Mouse (Mus musculus) olfactory bulb, adult 2 months (tissue): ENCODE measurements around the gene Tmbim6. TPM values are rescaled to one million over a fixed set of nuclear protein-coding genes. Genes with fewer than 3 reads are reported as not detected.

Experiments
- H3K27ac ChIP-seq: fragments of 200-500 bp; 2 replicates; pipeline ENCODE4 v1.5.1; 2012; ENCODE audit warnings: low read depth, low read length; ENCODE audit not compliant: insufficient read depth
- H3K4me1 ChIP-seq: fragments of 200-500 bp; 2 replicates; pipeline ENCODE4 v1.6.1; 2012; ENCODE audit warnings: low read length; ENCODE audit not compliant: control insufficient read depth, insufficient read depth
- H3K4me3 ChIP-seq: fragments of 200-500 bp; 2 replicates; pipeline ENCODE4 v1.5.1; 2012; ENCODE audit warnings: mild to moderate bottlenecking, low read depth, low read length, moderate library complexity; ENCODE audit not compliant: insufficient read depth
- CTCF ChIP-seq: fragments of 200-500 bp; IDR thresholded peaks from 2 replicates; pipeline ENCODE4 v1.5.1; 2012; ENCODE audit warnings: low read depth, mild to moderate bottlenecking, low read length, moderate library complexity; ENCODE audit not compliant: insufficient read depth
- POLR2A ChIP-seq: fragments of 200-500 bp; IDR thresholded peaks from 2 replicates; pipeline ENCODE4 v1.6.1; 2012; ENCODE audit warnings: mild to moderate bottlenecking, low read depth, low read length, moderate library complexity; ENCODE audit not compliant: insufficient read depth
- WGBS: fragments of 180-500 bp; shearing (Covaris S2); methylation state at CpG from one replicate; pipeline ENCODE4 v1.1.7; 2018; 5-methylcytosine and 5-hydroxymethylcytosine counted together
- polyA plus RNA-seq: library from polyadenylated mRNA; stranded (reverse); fragments of >200 nt; gene quantifications from 2 replicates; pipeline ENCODE4 v1.2.4, GENCODE M21; 2012; ENCODE audit warnings: low replicate concordance; ENCODE audit not compliant: missing spikeins, insufficient read depth, insufficient read length

Tmbim6 gene
- polyA plus RNA-seq, 1 experiment: not detected

DNA sequence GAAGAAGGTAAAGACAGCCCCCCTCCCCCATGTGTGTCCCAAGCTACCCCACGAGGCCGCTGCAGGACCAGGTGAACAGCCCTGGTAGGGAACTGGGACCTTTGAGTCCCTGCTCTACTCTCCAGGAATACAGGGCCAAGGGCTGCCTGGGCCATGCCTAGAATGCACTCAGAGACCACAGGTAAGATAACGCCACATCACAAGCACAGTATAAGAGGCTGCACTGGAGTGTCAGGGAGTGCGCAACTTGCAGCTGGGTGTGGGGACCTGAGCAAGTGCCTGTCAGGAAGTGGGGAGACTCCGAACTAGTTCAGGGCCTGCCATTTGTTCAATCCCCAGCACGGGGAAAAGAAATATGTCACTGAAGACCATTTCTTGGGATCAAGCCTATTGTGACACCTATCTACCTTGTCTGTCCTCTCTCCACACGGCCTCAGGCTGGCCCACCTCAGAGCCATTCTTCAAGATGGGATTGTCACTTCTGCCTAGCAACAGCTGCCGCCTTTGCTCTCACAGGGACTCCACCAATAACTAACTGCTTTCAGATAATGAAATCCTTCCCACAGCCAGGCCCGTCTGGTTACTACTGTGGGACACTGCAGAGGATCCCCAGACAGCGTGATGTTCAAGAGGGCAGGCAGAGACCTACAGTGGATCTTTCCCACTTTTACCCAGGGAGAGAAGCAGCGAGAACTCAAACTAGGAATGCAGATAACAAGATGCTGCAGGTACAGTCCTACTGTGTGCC lies 60.6 kb downstream of the Tmbim6 start:
- Histone ChIP-seq H3K4me3 (no peak overlapping the region), H3K27ac (no peak overlapping the region), H3K4me1 (peaks cover 51% of the 10 kb centered on the region)
- WGBS: 78% methylated on average over 11 of the region's 11 CpGs
- no peak for TF ChIP-seq POLR2A
- TF ChIP-seq CTCF: no peak

DNA sequence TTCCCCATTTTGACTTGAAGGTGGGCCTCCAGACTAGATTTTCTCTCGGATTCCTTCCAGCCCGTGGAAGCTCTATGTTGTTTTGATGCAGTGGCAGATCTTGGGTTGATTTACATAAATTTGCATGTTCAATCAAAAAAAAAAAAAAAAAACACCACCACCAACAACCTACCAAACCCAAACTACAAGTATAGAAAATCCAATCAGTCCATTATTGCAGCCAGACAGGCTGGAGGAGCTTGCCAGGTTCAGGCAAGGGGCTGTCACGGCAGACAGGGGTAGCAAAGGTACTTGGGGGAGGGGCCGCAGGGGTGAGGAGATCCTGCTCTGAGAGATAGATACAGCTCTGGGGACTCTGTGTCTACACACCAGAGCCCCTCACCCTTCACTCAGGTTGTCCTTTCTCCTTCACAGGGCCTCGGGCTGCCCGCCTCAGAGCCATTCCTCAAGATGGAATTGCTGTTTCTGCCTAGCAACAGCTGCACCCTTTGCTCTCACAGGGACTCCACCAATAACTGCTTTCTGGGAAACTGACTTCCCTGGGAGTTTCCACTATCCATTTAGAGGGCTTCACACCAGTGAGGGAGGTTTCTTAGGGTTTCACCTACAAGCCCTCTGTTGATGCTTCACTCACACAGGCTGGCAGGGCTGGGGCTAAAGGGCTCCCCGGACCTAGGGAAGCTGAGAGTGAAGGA lies 62.0 kb downstream of the Tmbim6 start:
- 59% methylated on average over 7 of the region's 7 CpGs for whole genome bisulfite sequencing
- no peak overlapping the region for H3K4me3 ChIP-seq
- TF ChIP-seq CTCF: no peak
- no peak for TF ChIP-seq POLR2A
- H3K27ac ChIP-seq: no peak overlapping the region
- H3K4me1 ChIP-seq: peaks cover 38% of the 10 kb centered on the region

DNA sequence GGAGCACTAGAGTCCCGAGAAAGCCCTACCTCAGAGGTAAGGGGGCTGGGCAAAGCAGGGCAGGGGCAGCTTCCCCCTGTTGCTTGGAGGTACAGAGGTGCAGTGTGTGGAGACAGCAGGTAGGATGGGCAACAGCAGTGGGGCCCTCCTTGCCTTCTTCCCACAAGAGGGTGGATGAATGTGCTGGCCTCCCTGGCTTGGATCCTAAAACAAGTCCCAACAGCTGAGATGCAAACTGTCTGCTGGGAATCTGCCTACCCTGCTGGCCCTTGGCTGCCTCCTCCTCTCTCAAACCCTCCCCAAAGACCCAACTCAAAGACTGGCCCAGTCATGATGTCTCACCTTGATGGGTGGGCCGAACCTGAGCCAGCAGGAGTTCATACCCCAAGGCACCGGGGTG lies 62.7 kb downstream of the Tmbim6 start:
- TF ChIP-seq POLR2A: no peak
- no peak for TF ChIP-seq CTCF
- H3K27ac ChIP-seq: no peak overlapping the region
- peaks cover 36% of the 10 kb centered on the region for H3K4me1 ChIP-seq
- WGBS: 58% methylated on average over 3 of the region's 3 CpGs
- no peak overlapping the region for H3K4me3 ChIP-seq

DNA sequence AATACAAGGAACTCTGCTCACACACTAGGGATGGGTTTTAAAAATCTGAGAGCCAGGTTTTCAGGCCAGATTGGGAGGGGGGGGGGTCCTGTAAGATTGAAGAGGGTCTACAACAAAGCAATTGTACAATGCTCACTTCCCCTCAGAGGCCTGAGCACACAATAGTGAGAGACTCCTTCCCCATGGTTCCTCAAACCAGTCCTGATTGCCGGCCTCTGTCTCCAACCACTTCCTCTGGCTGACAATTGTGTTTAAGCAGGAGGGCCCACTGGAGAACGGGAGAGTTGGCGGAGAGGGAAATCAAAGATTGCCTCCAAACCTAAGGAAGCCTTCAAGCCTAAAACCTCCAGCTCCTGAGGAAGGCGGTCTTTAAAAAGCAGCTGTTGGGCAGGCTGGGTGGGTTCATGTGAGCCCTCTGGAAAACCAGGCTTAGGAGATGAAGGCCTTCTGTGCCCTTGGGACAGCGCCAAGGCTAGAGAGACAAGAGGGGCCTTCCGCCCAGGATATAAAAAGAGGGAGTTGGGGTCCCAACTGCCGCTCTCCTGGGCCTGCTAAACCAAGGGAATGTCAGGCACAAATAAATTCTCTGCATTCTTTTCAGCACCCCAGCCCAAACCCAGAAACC lies 63.8 kb downstream of the Tmbim6 start:
- WGBS: 10% methylated on average over 7 of the region's 7 CpGs
- Histone ChIP-seq H3K4me3 (peak overlapping the region; percentile 65), H3K27ac (peak overlapping the region; percentile 71), H3K4me1 (peaks cover 36% of the 10 kb centered on the region)
- no peak for TF ChIP-seq CTCF
- no peak for TF ChIP-seq POLR2A

DNA sequence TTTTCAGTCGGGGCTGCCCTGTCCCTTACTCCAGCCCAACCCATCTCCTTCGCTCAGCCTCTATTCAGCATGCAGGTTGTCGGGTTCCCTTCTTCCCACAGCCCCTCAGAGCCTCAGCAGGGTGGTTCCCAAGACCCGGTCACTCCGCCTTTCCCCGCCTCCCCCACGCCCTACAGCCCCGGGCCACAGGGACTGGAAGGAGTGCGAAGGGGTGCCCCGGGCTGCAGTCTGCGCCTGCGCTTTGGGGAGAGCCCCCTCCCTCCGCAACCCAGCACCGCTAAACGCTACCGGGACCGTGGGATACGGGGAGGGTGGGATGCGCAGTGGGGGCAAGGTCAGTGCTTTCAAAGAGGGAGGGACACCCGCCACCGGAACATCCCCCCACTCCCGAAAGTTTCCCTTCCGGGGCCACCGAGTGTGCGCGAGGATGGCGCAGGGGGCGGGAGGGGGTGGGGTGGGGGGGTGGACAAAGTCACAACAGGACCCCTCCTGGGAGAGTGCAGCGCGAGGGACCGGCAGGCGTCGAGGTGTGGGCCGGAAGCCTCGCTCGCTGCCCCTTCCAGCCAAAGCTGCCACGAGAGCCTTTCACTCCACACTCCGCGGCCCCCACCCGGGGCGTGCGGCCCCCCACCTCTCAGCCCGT lies 64.4 kb downstream of the Tmbim6 start:
- TF ChIP-seq CTCF: no peak
- no peak for TF ChIP-seq POLR2A
- H3K4me1 ChIP-seq: peaks cover 35% of the 10 kb centered on the region
- peak overlapping the region; percentile 71 for H3K27ac ChIP-seq
- H3K4me3 ChIP-seq: peak overlapping the region; percentile 65
- under 1% methylated on average over 43 of the region's 43 CpGs for WGBS

DNA sequence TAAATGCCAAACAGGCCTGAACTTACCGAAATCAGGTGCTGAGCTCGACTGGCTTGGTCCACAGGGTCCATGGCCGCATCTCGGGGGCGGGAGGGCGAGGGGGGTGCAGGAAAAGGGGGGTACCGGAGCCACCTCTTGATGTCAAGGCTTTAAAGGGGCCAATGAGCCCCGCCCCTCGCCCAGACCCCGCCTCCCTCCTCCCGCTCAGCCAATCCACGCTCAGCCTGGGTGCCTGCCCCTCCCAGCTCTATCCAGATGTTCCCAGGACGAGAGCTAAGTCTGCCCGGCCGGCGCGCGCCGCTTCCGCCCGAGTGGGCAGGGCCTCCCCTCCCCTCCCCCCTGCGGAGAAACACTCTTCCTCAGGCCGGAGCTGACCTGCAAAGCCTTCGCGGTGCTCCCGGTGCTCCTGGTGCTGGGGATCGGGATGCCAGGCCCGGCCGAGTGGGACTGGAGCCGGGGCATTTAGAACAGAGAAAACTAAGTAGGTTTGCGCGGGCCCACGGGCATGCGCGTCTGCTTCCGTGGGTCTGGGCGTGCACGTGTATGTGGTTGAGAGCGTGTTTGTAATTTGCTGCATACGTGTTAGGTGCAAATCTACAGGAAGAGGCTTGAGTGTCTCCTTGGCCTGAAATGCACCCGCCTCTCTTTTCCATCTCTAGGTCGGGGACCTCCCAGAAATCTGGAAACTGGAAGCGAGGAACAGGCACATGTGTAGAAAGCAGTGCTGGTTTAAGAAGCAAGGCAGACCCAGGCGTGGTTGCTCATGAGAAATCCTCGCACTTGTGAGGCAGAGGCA lies 65.1 kb downstream of the Tmbim6 start, which contains the start of gene Nckap5l:
Nckap5l (minus strand) TSS at position 143 of the 796 bp plus-strand sequence.
- under 1% methylated on average over 45 of the region's 45 CpGs for WGBS
- H3K27ac ChIP-seq: peak within 1 kb of the TSS; percentile 71
- peaks cover 31% of the 10 kb centered on the region for H3K4me1 ChIP-seq
- H3K4me3 ChIP-seq: peak within 1 kb of the TSS; percentile 65
- TF ChIP-seq CTCF: no peak
- peak; percentile 12; the same call in 1 of the 2 replicates for TF ChIP-seq POLR2A

Other genes with a start within 250 kb of the Tmbim6 start
- gene Kcnh3, start 168.0 kb upstream of the Tmbim6 start, polyA plus RNA-seq: not detected in 2 replicates
- not detected in 2 replicates for gene Mcrs1, start 140.9 kb upstream of the Tmbim6 start, polyA plus RNA-seq
- not detected in 2 replicates for gene Prpf40b, start 97.8 kb upstream of the Tmbim6 start, polyA plus RNA-seq
- gene Fam186b, start 97.0 kb upstream of the Tmbim6 start, polyA plus RNA-seq: not detected in 2 replicates
- gene Fmnl3, start 22.4 kb upstream of the Tmbim6 start, polyA plus RNA-seq: not detected in 2 replicates
- gene Nckap5l, start 64.9 kb downstream of the Tmbim6 start, polyA plus RNA-seq: not detected in 2 replicates
- not detected in 2 replicates for gene Bcdin3d, start 81.8 kb downstream of the Tmbim6 start, polyA plus RNA-seq
- gene Faim2, start 135.3 kb downstream of the Tmbim6 start, polyA plus RNA-seq: not detected in 2 replicates
- gene Aqp2, start 186.2 kb downstream of the Tmbim6 start, polyA plus RNA-seq: not detected in 2 replicates
- gene Aqp5, start 197.9 kb downstream of the Tmbim6 start, polyA plus RNA-seq: not detected in 2 replicates
- gene Aqp6, start 208.5 kb downstream of the Tmbim6 start, polyA plus RNA-seq: not detected in 2 replicates